Mouse (Mus musculus): ENCODE measurements around the gene Spsb3. TPM values are rescaled to one million over a fixed set of nuclear protein-coding genes. Genes with fewer than 3 reads are reported as not detected.
A peak's percentile ranks its signal among the peaks of the same experiment; 100 is the strongest.

Gene Spsb3
- polyA plus RNA-seq (2015; fragmentation: Nextera tagmentation; extraction: Ambion mirVana), result 85.8 and 90.5 TPM in 2 replicates

DNA sequence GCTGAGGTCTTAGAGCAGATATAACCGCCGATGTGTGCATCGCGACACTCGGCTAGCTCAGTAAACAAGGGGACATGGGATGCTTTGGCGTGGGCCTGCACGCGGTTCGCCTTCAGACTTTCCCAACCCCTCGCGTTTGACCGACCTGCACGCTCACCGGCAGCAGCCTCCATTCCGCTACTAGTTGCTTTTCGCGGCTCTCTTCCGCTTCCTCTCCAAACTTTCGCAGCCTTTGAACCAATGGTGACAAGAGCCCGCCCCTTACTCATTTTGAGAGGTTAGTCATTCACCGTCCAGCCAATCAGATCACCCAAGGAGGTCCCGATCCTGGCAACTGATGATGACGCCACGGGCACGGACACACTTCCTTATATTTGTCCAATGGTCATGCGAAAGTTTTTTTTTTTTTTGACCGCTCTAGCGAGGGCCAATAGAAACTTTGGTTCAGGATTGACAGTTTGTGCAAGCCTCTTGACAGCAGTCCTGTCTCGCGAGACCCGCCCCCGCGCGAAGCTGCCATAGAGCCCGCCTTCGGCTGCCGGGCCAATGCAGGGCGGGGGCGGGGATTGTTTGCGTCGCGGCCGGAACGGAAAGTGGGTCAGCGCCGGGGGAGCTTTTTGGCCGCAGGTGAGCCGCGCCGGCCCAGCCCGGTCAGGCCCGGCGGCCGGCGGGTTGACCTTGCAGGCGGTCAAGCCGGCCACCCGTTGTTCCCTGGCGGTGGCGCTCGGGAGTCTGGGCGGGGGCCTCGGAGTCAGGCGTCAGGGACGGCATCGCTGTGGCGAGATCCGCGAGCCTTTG, at the start of gene Spsb3, which contains the start of gene Nubp2:
Gene Spsb3, plus strand, starts transcription at position 510 of the 798 bp plus-strand sequence.
Gene Nubp2, minus strand, starts transcription at position 216 of the 798 bp plus-strand sequence.
- peak within 1 kb of the TSS; percentile 80 for H3K27ac ChIP-seq (ENCODE audit: low read length)
- H3K4me3 ChIP-seq (ENCODE audit: low read depth, low read length), result peak within 1 kb of the TSS; percentile 93
- no peaks in the 10 kb centered on the region for H3K9me3 ChIP-seq (replicated peaks; ENCODE audit: control insufficient read depth, low read length, poor library complexity, severe bottlenecking)
- no peaks in the 10 kb centered on the region for H3K27me3 ChIP-seq (ENCODE audit: control insufficient read depth, insufficient read depth, low read depth, low read length)
- peaks cover 32% of the 10 kb centered on the region for H3K4me1 ChIP-seq (ENCODE audit: control insufficient read depth, insufficient read depth, low read length)
- H3K4me2 ChIP-seq (ENCODE audit: low read length), result peak within 1 kb of the TSS; percentile 94
- ATAC-seq, result peak; percentile 96
- H3K9ac ChIP-seq (ENCODE audit: low read depth, low read length), result peak within 1 kb of the TSS; percentile 86
- under 1% methylated on average over 69 of the region's 69 CpGs for WGBS
- peaks cover 22% of the 10 kb centered on the region for H3K36me3 ChIP-seq (ENCODE audit: control insufficient read depth, insufficient read depth, low read length)

DNA sequence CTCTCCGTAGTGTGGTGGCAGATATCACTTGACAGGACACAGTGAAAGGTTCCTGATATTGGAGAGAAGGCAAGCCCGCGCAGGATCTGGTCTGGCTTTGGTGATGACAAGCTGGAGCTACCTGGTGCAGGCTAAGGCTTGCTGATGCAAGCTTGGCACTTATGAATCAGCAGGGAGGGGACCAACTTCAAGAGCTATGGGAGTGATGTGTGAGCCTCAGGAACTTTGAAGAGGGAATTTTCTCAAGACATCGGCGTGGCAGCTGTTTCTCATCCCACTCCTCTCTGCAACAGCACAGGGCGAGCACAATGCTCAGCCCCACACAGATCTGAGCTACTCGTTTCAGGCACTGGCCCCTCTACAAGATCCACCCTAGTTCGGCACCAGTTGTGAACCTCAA, 46.6 kb upstream of the Spsb3 start, which contains the start of gene Hagh:
Gene Hagh, plus strand, starts transcription at position 302 of the 400 bp plus-strand sequence.
- no peaks in the 10 kb centered on the region for H3K36me3 ChIP-seq (ENCODE audit: control insufficient read depth, insufficient read depth, low read length)
- 74% methylated on average over 8 of the region's 8 CpGs for WGBS
- peaks cover 8% of the 10 kb centered on the region for H3K27me3 ChIP-seq (ENCODE audit: control insufficient read depth, insufficient read depth, low read depth, low read length)

DNA sequence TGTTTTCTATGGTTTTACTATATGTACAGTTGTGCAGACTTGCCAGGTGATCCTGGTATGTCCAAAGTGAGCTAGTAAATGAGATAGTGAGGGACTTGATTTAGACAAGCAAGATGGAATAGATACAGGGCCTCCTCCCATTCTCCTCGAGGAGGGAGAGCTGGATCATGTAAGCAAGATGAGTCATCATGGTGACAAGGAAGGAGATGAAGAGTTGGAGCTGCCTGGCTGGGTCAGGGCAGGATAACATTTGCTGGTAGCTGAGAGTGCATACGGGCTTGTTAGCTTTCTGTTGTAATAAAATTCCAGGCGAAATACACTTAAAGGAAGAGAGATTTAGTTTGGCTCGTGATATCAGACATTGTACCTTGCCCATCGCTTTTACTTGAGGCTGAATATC, 46.1 kb upstream of the Spsb3 start:
- H3K4me1 ChIP-seq (ENCODE audit: control insufficient read depth, insufficient read depth, low read length), result no peaks in the 10 kb centered on the region
- H3K36me3 ChIP-seq (ENCODE audit: control insufficient read depth, insufficient read depth, low read length), result no peaks in the 10 kb centered on the region
- no peak overlapping the region for H3K4me3 ChIP-seq (ENCODE audit: low read depth, low read length)
- H3K27ac ChIP-seq (ENCODE audit: low read length), result no peak overlapping the region
- no peak for ATAC-seq
- H3K4me2 ChIP-seq (ENCODE audit: low read length), result no peak overlapping the region
- no peak overlapping the region for H3K9ac ChIP-seq (ENCODE audit: low read depth, low read length)
- H3K9me3 ChIP-seq (replicated peaks; ENCODE audit: control insufficient read depth, low read length, poor library complexity, severe bottlenecking), result no peaks in the 10 kb centered on the region
- H3K27me3 ChIP-seq (ENCODE audit: control insufficient read depth, insufficient read depth, low read depth, low read length), result peaks cover 8% of the 10 kb centered on the region
- WGBS, result 62% methylated on average over 5 of the region's 5 CpGs

More for the DNA sequence above, 46.6 kb upstream of the Spsb3 start, which contains the start of gene Hagh:
- H3K4me2 ChIP-seq (ENCODE audit: low read length), result no peak within 1 kb of the TSS
- H3K4me1 ChIP-seq (ENCODE audit: control insufficient read depth, insufficient read depth, low read length), result no peaks in the 10 kb centered on the region
- H3K9me3 ChIP-seq (replicated peaks; ENCODE audit: control insufficient read depth, low read length, poor library complexity, severe bottlenecking), result no peaks in the 10 kb centered on the region
- no peak within 1 kb of the TSS for H3K27ac ChIP-seq (ENCODE audit: low read length)
- no peak for ATAC-seq
- no peak within 1 kb of the TSS for H3K4me3 ChIP-seq (ENCODE audit: low read depth, low read length)
- H3K9ac ChIP-seq (ENCODE audit: low read depth, low read length), result no peak within 1 kb of the TSS

DNA sequence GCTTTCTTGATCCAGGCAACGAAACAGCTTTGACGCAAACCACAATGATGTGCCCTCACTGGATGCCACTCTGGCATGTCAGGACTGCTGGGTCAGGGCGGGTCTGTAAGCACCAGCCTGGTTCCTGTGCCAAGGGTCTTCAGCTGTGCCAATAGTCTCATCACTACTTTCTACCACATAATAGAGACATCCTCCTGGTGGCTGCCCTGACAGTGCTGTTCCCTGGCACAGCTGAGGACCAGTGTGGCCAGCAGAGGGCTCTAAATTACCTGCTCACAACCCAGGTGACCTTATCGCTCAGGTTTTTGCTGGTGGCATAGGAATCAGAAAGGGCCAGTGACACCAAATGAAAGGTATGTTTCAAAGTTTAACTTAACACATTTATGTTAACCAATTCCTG, 45.3 kb upstream of the Spsb3 start:
- no peak overlapping the region for H3K4me3 ChIP-seq (ENCODE audit: low read depth, low read length)
- no peak for ATAC-seq
- peaks cover 5% of the 10 kb centered on the region for H3K27me3 ChIP-seq (ENCODE audit: control insufficient read depth, insufficient read depth, low read depth, low read length)
- H3K36me3 ChIP-seq (ENCODE audit: control insufficient read depth, insufficient read depth, low read length), result no peaks in the 10 kb centered on the region
- no peak overlapping the region for H3K27ac ChIP-seq (ENCODE audit: low read length)
- 47% methylated on average over 4 of the region's 4 CpGs for WGBS
- no peaks in the 10 kb centered on the region for H3K4me1 ChIP-seq (ENCODE audit: control insufficient read depth, insufficient read depth, low read length)
- no peaks in the 10 kb centered on the region for H3K9me3 ChIP-seq (replicated peaks; ENCODE audit: control insufficient read depth, low read length, poor library complexity, severe bottlenecking)
- H3K4me2 ChIP-seq (ENCODE audit: low read length), result no peak overlapping the region
- H3K9ac ChIP-seq (ENCODE audit: low read depth, low read length), result no peak overlapping the region

DNA sequence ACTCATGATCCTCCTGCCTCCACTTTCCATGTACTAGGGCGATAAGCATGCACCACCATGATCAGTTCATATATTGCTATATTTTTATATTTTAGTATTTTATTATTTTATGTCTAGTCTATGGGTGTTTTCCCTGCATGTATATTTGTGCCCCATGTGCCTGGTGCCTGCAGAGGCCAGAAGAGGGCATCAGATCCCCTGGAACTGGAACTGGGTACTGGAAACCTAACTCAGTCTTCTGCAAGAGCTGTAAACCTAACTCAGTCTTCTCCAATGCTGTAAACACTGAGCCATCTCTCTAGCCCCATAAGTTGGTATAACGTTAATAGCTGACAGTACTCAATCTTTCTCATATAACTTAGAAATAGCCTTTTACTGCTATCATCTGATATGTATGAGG, 43.8 kb upstream of the Spsb3 start:
- Histone ChIP-seq H3K27me3 (ENCODE audit: control insufficient read depth, insufficient read depth, low read depth, low read length) (peaks cover 5% of the 10 kb centered on the region), H3K4me3 (ENCODE audit: low read depth, low read length) (no peak overlapping the region), H3K9me3 (replicated peaks; ENCODE audit: control insufficient read depth, low read length, poor library complexity, severe bottlenecking) (no peaks in the 10 kb centered on the region), H3K4me2 (ENCODE audit: low read length) (no peak overlapping the region), H3K4me1 (ENCODE audit: control insufficient read depth, insufficient read depth, low read length) (no peaks in the 10 kb centered on the region), H3K9ac (ENCODE audit: low read depth, low read length) (no peak overlapping the region), H3K36me3 (ENCODE audit: control insufficient read depth, insufficient read depth, low read length) (no peaks in the 10 kb centered on the region), H3K27ac (ENCODE audit: low read length) (no peak overlapping the region)
- no peak for ATAC-seq
- 61% methylated on average over 2 of the region's 2 CpGs for WGBS

DNA sequence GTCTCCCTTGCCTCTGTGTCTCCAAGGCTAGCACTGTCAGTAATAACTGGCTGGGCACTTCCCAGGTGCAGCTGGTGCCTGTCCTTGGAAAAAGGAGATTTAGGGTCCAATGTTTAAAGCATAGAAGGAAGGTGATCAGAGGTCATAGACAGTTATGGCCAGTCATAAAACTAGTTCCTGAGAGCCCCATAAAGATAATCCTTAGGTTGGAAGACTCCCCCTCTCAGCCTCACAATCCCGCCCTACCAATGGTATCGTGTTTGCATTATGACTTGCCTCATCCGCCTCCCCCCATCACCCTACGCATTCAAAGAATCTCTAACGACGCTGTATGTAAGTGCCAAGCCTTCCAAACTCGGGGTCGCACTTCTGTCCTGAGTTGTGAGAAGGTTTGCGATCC, 41.9 kb upstream of the Spsb3 start:
- H3K4me1 ChIP-seq (ENCODE audit: control insufficient read depth, insufficient read depth, low read length), result peaks cover 10% of the 10 kb centered on the region
- WGBS, result 57% methylated on average over 9 of the region's 9 CpGs
- H3K4me3 ChIP-seq (ENCODE audit: low read depth, low read length), result no peak overlapping the region
- H3K27ac ChIP-seq (ENCODE audit: low read length), result no peak overlapping the region
- H3K4me2 ChIP-seq (ENCODE audit: low read length), result no peak overlapping the region
- no peaks in the 10 kb centered on the region for H3K9me3 ChIP-seq (replicated peaks; ENCODE audit: control insufficient read depth, low read length, poor library complexity, severe bottlenecking)
- no peaks in the 10 kb centered on the region for H3K36me3 ChIP-seq (ENCODE audit: control insufficient read depth, insufficient read depth, low read length)
- ATAC-seq, result no peak
- no peak overlapping the region for H3K9ac ChIP-seq (ENCODE audit: low read depth, low read length)
- H3K27me3 ChIP-seq (ENCODE audit: control insufficient read depth, insufficient read depth, low read depth, low read length), result peaks cover 5% of the 10 kb centered on the region

DNA sequence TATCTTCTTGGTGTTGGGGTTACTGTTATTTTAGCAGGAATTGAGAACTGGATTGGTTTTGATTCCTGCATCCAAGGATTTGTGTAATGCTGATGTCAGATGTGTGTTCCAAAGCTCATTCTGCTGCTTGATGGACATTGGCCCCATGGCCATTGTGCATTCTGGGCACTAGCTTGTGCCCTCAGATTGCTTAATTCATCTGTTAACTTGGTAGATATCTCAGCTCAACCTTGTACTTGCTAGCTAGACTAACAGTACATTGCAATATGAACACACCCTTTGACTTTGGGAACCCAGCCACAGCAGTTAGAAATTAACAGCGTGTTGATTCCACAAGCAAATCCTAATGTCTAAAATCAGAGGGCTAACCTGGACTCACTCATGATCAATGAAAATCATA, 39.1 kb upstream of the Spsb3 start:
- WGBS, result 95% methylated on average over 1 of the region's 1 CpGs
- no peaks in the 10 kb centered on the region for H3K36me3 ChIP-seq (ENCODE audit: control insufficient read depth, insufficient read depth, low read length)

DNA sequence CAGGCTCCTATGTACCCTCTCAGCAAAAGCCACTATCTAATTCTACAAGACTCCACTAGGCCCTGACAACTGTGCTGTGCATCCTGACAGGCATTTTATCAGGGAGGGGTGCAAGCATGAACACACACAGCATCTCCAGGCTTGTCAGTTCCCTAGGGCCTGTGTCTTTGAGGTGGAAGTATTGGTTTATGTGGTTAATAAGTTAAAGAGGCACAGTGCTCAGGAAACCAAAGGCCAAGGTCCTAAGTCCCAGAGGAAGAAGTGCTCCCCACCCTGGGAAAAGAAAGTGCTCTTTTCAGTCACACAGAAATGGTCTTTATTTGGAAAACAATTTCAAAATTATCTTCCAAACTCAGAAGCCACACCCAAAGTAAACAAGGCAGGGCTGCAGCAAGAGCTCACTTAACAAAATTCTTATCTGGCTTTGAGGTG, 37.8 kb upstream of the Spsb3 start:
- no peak overlapping the region for H3K27ac ChIP-seq (ENCODE audit: low read length)
- no peak for ATAC-seq
- no peak overlapping the region for H3K9ac ChIP-seq (ENCODE audit: low read depth, low read length)
- no peaks in the 10 kb centered on the region; the same call in 1 of the 2 replicates for H3K27me3 ChIP-seq (ENCODE audit: control insufficient read depth, insufficient read depth, low read depth, low read length)
- no peaks in the 10 kb centered on the region for H3K9me3 ChIP-seq (replicated peaks; ENCODE audit: control insufficient read depth, low read length, poor library complexity, severe bottlenecking)
- H3K36me3 ChIP-seq (ENCODE audit: control insufficient read depth, insufficient read depth, low read length), result 0 out of 2 replicates have a peak, but pooled peaks cover 3% of the 10 kb centered on the region
- H3K4me1 ChIP-seq (ENCODE audit: control insufficient read depth, insufficient read depth, low read length), result peaks cover 17% of the 10 kb centered on the region
- H3K4me3 ChIP-seq (ENCODE audit: low read depth, low read length), result peak overlapping the region; percentile 6; the same call in 1 of the 2 replicates
- peak overlapping the region; percentile 40 for H3K4me2 ChIP-seq (ENCODE audit: low read length)

More for the DNA sequence above, 39.1 kb upstream of the Spsb3 start:
- Histone ChIP-seq H3K4me2 (ENCODE audit: low read length) (no peak overlapping the region), H3K27me3 (ENCODE audit: control insufficient read depth, insufficient read depth, low read depth, low read length) (no peaks in the 10 kb centered on the region; the same call in 1 of the 2 replicates), H3K9ac (ENCODE audit: low read depth, low read length) (no peak overlapping the region), H3K9me3 (replicated peaks; ENCODE audit: control insufficient read depth, low read length, poor library complexity, severe bottlenecking) (no peaks in the 10 kb centered on the region), H3K4me3 (ENCODE audit: low read depth, low read length) (no peak overlapping the region), H3K27ac (ENCODE audit: low read length) (no peak overlapping the region), H3K4me1 (ENCODE audit: control insufficient read depth, insufficient read depth, low read length) (peaks cover 17% of the 10 kb centered on the region)
- no peak for ATAC-seq

DNA sequence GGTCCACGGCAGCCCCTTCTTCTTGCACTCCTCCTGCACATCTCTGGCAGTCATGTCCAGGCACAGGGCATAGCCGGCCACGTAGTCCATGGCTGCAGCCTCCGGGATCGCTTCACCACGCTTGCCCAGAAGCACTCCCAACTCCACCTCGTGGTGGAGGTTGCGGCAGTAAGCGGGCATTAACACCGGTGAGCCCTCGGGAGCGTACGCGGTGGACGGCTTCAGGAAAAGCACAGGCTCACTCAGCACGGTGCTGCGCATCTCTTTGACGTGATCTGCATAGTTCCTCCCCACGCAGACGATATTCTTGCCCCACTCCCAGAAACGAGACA, 36.7 kb upstream of the Spsb3 start:
- peak overlapping the region; percentile 95 for H3K4me2 ChIP-seq (ENCODE audit: low read length)
- H3K4me1 ChIP-seq (ENCODE audit: control insufficient read depth, insufficient read depth, low read length), result peaks cover 17% of the 10 kb centered on the region
- H3K9ac ChIP-seq (ENCODE audit: low read depth, low read length), result peak overlapping the region; percentile 82
- H3K27ac ChIP-seq (ENCODE audit: low read length), result peak overlapping the region; percentile 95
- peak; percentile 82; the same call in 1 of the 2 replicates for ATAC-seq
- no peaks in the 10 kb centered on the region; the same call in 1 of the 2 replicates for H3K27me3 ChIP-seq (ENCODE audit: control insufficient read depth, insufficient read depth, low read depth, low read length)
- H3K36me3 ChIP-seq (ENCODE audit: control insufficient read depth, insufficient read depth, low read length), result peaks cover 9% of the 10 kb centered on the region; the same call in 1 of the 2 replicates
- peak overlapping the region; percentile 76 for H3K4me3 ChIP-seq (ENCODE audit: low read depth, low read length)
- no peaks in the 10 kb centered on the region for H3K9me3 ChIP-seq (replicated peaks; ENCODE audit: control insufficient read depth, low read length, poor library complexity, severe bottlenecking)
- WGBS, result 0% methylated on average over 21 of the region's 21 CpGs

Data from midbrain, embryonic 16.5 days (tissue).